Mouse (Mus musculus) lung, embryonic 14.5 days (tissue): ENCODE results near the gene Btbd9. TPM values are rescaled to one million over a fixed set of nuclear protein-coding genes. Genes with fewer than 3 reads are reported as not detected.

Experiments used
- ATAC-seq: fragments of 200-750 bp; cut with Nextera tagmentation; 2 replicates; pipeline ENCODE4 v1.8.0; 2017; ENCODE audit warnings: mild to moderate bottlenecking, moderate TSS enrichment, moderate library complexity; ENCODE audit not compliant: insufficient read depth
- DNase-seq: peaks from one replicate; pipeline ENCODE4 v3.0.0-alpha.2; 2015
- H3K27ac ChIP-seq: fragments of 300-500 bp; sonication (generic); 2 replicates; pipeline ENCODE4 v1.5.1; 2014; ENCODE audit warnings: low read depth, mild to moderate bottlenecking, moderate library complexity
- H3K27me3 ChIP-seq: fragments of 300-500 bp; sonication (generic); 2 replicates; pipeline ENCODE4 v1.6.1; 2014; ENCODE audit warnings: low read length, control low read depth; ENCODE audit not compliant: insufficient read depth
- H3K36me3 ChIP-seq: fragments of 300-500 bp; sonication (generic); 2 replicates; pipeline ENCODE4 v1.6.1; 2014; ENCODE audit warnings: control low read depth; ENCODE audit not compliant: insufficient read depth
- H3K4me1 ChIP-seq: fragments of 300-500 bp; sonication (generic); 2 replicates; pipeline ENCODE4 v1.6.1; 2014; ENCODE audit warnings: antibody characterized with exemption, control low read depth; ENCODE audit not compliant: insufficient read depth
- H3K4me2 ChIP-seq: fragments of 300-500 bp; sonication (generic); 2 replicates; pipeline ENCODE4 v1.6.1; 2014; ENCODE audit warnings: mild to moderate bottlenecking
- H3K4me3 ChIP-seq: fragments of 300-500 bp; sonication (generic); 2 replicates; pipeline ENCODE4 v1.5.1; 2014; ENCODE audit warnings: low read depth, low read length
- H3K9ac ChIP-seq: fragments of 300-500 bp; sonication (generic); 2 replicates; pipeline ENCODE4 v1.6.1; 2014
- H3K9me3 ChIP-seq: fragments of 300-500 bp; sonication (generic); 2 replicates; pipeline ENCODE4 v1.6.1; 2016; ENCODE audit warnings: low read depth, low read length, control low read depth
- CTCF ChIP-seq: IDR thresholded peaks from 2 replicates; pipeline ENCODE4 v1.5.1; 2016; ENCODE audit warnings: antibody characterized with exemption, low read depth
- WGBS: fragments of 180-500 bp; shearing (Covaris S2); extraction: QIAGEN DNeasy Blood & Tissue Kit; methylation state at CpG from one replicate; pipeline ENCODE4 v1.1.7; 2014; 5-methylcytosine and 5-hydroxymethylcytosine counted together
- polyA plus RNA-seq: library from polyadenylated mRNA; unstranded; fragments of >200 nt; fragmentation: Nextera tagmentation; extraction: Ambion mirVana; gene quantifications from 2 replicates; pipeline ENCODE4 v1.2.1, GENCODE M21; 2014

Gene Btbd9
- polyA plus RNA-seq, 1 experiment from 2014 or later, result 51.8 TPM

DNA sequence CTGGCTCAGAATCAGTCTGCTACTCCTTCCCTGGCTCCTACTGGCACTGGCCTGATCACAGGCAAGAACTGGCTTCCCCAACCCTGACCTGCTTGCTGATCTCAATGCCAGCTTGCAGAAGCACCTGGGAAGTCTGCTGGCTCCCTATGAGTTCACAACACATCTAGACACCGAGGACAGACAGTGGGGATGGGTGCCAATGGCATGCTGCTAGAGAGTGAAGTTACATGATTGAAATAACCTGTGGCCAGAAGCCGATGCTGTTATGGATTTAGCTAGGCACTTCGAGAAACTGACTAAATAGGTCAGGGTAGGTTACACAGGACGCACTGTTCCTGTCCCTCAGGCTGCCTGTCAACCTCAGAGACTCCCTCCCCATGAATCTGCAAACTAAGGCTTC, 335.6 kb downstream of the Btbd9 start:
- Histone ChIP-seq H3K36me3 (no peaks in the 10 kb centered on the region), H3K4me3 (no peak overlapping the region), H3K4me1 (peaks cover 8% of the 10 kb centered on the region; the same call in 1 of the 2 replicates), H3K27me3 (no peaks in the 10 kb centered on the region), H3K27ac (no peak overlapping the region), H3K4me2 (no peak overlapping the region), H3K9ac (no peak overlapping the region), H3K9me3 (no peaks in the 10 kb centered on the region)
- DNase-seq (no peak), ATAC-seq (no peak)
- WGBS, result 71% methylated on average over 4 of the region's 4 CpGs
- no peak for TF ChIP-seq CTCF

DNA sequence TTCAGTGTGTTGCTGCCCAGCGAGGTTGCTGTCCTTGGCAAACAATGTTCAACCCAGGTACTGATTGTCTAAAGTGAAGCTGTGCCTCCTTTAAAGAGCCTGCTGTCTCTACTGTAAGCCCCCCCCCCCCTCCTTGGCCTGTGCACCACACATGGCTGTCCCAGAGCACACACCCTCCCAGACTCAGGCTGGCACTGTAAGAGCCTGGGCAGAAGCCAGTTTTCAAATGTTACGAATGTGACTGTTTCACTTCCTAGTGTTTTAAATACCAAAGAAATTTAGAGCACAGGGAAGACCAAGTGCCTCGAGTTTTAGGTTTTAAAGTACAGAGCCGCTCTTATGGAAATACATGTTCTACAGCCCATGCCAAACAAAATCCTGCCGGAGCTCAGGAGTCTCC, 336.8 kb downstream of the Btbd9 start:
- no peak overlapping the region for H3K4me2 ChIP-seq
- no peaks in the 10 kb centered on the region; the same call in 1 of the 2 replicates for H3K4me1 ChIP-seq
- TF ChIP-seq CTCF, result no peak
- no peak overlapping the region for H3K4me3 ChIP-seq
- DNase-seq (no peak), ATAC-seq (no peak)
- H3K9me3 ChIP-seq, result no peaks in the 10 kb centered on the region
- H3K36me3 ChIP-seq, result no peaks in the 10 kb centered on the region
- H3K27me3 ChIP-seq, result no peaks in the 10 kb centered on the region
- H3K9ac ChIP-seq, result no peak overlapping the region
- WGBS, result 70% methylated on average over 5 of the region's 5 CpGs
- no peak overlapping the region for H3K27ac ChIP-seq

DNA sequence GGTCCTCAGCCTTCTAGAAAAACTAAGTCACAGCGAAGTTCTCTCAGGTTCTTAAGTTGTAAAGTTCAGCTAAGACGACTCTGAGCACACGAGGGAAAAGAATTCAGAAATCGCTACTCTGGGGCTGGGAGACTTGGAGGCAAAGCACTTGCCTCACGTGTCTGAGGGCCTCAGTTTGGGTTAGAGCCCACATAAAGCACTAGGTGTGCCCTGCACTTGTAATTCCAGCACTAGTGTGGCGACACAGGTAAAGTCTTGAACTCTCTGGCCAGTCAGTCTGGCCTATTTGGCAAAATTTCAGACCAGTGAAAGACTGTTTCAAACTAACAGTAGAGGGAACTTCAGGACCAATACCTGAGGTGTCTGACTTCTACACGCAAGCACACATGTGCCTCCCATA, 338.7 kb downstream of the Btbd9 start:
- H3K36me3 ChIP-seq, result no peaks in the 10 kb centered on the region
- H3K9ac ChIP-seq, result no peak overlapping the region
- H3K4me1 ChIP-seq, result no peaks in the 10 kb centered on the region
- no peaks in the 10 kb centered on the region for H3K27me3 ChIP-seq
- no peaks in the 10 kb centered on the region for H3K9me3 ChIP-seq
- no peak for TF ChIP-seq CTCF
- DNase-seq (no peak), ATAC-seq (no peak)
- no peak overlapping the region for H3K4me2 ChIP-seq
- no peak overlapping the region for H3K4me3 ChIP-seq
- no peak overlapping the region for H3K27ac ChIP-seq
- 82% methylated on average over 7 of the region's 7 CpGs for WGBS

DNA sequence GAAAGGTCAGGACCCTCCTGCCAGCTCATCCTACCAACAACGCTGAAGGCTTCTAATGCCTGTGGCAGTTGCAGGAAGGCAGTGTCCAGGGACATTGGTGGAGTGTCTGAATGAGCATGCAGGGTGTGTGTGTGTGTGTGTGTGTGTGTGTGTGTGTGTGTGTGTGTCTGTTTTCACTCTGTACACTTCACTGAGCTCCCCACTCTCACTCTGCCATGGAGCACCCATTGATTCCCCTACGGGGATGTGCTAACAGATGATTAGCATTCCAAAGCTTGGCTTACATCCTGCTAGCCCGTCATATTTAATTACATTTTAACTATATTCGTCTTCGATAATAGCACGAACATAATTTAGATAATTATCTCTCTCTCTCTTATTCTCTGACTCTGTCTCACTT, 339.7 kb downstream of the Btbd9 start:
- H3K4me1 ChIP-seq, result no peaks in the 10 kb centered on the region
- no peak for ATAC-seq

DNA sequence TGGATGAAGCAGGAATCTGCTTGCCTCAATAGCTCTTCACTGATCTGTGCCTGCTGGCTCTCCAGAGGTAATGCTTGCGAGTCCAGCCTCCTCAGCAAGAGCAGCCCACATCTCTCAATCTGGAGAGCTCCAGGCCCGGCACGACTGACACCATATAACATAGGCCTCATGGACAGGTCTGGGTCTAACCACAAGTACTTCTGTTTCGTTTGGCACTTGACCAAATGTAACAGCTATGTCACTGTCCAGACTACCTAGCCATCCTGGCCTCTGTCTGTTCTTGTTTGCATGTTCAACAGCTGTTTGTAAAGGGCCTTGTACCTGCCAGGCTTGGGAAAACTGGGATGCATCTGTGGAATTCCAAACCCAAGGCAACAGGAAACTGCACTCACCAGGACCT, 340.9 kb downstream of the Btbd9 start:
- Histone ChIP-seq H3K4me2 (no peak overlapping the region), H3K4me3 (no peak overlapping the region), H3K27me3 (no peaks in the 10 kb centered on the region), H3K9ac (no peak overlapping the region), H3K27ac (no peak overlapping the region), H3K4me1 (no peaks in the 10 kb centered on the region), H3K36me3 (no peaks in the 10 kb centered on the region), H3K9me3 (no peaks in the 10 kb centered on the region)
- ATAC-seq (no peak), DNase-seq (no peak)
- no peak for TF ChIP-seq CTCF
- 61% methylated on average over 4 of the region's 4 CpGs for WGBS

More for the DNA sequence above, 339.7 kb downstream of the Btbd9 start:
- Histone ChIP-seq H3K4me3 (no peak overlapping the region), H3K9me3 (no peaks in the 10 kb centered on the region), H3K27me3 (no peaks in the 10 kb centered on the region), H3K27ac (no peak overlapping the region), H3K4me2 (no peak overlapping the region), H3K36me3 (no peaks in the 10 kb centered on the region), H3K9ac (no peak overlapping the region)
- WGBS, result 60% methylated on average over 6 of the region's 6 CpGs
- DNase-seq, result no peak
- TF ChIP-seq CTCF, result no peak

DNA sequence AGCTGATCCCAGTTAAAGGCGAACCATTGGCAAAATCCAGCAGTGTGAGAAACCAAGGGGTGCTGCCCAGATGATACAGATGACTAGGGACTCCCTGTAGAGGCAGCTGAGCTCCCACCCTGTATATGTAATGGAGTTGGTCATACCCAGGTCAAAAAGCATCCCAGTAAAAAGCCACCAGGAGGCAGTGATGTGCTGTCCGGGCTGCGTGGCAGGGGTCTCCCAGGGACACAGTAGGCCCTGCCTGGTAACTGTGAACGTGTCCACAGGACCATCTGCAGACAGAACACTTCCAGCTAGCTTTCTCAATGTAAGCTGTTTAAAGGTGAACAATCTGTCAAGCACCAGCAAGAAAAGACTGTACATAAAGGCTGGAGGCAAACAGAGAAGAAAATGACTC, 343.6 kb downstream of the Btbd9 start:
- Histone ChIP-seq H3K9me3 (no peaks in the 10 kb centered on the region), H3K4me2 (no peak overlapping the region), H3K36me3 (no peaks in the 10 kb centered on the region), H3K27me3 (no peaks in the 10 kb centered on the region), H3K27ac (no peak overlapping the region), H3K9ac (no peak overlapping the region), H3K4me1 (no peaks in the 10 kb centered on the region), H3K4me3 (no peak overlapping the region)
- 60% methylated on average over 4 of the region's 4 CpGs for WGBS
- DNase-seq (no peak), ATAC-seq (no peak)
- TF ChIP-seq CTCF, result peak; percentile 51

DNA sequence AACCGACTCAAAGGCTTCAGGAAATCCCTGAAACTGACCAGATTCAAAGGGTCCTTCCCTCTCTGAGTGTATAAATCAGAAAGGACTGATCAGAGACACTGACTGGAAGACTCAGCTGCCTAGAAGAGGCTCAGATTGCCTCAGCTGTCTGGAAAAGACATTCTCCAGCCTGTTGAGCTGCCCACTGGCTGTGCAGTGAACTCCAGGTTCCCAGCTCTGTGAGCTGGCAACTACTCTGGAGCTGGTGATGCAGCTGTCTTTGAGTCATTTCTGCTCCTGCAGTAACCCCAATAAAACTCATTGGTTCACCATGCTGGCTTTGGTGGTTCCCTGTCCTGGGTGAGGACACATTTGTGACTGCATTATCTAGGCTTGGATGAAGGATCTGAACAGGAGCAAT, 344.8 kb downstream of the Btbd9 start:
- WGBS, result 97% methylated on average over 1 of the region's 1 CpGs
- H3K9me3 ChIP-seq, result no peaks in the 10 kb centered on the region
- H3K4me2 ChIP-seq, result no peak overlapping the region
- H3K36me3 ChIP-seq, result no peaks in the 10 kb centered on the region
- no peaks in the 10 kb centered on the region for H3K4me1 ChIP-seq
- H3K9ac ChIP-seq, result no peak overlapping the region
- TF ChIP-seq CTCF, result no peak
- no peak for ATAC-seq
- H3K4me3 ChIP-seq, result no peak overlapping the region
- no peaks in the 10 kb centered on the region for H3K27me3 ChIP-seq
- no peak for DNase-seq
- H3K27ac ChIP-seq, result no peak overlapping the region

DNA sequence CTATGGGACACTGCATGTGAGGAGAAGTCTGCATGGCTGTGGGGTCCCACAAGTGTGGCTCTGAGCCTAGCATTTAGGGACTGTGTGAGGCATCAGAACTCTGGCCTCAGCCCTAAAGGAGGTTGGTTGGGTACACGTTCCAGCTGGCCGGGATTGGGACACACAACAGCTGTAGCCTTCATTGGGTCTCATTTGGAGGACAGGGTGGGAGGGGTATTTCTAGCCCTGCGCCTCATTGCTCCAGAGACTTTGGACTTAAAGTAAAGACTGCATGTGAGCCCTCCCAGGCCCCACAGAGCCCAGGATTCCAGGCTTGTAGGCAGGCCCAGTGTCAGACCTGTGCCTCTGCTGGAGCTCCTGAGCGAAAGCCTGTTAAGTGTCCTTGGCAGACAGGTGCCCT, 345.9 kb downstream of the Btbd9 start:
- Histone ChIP-seq H3K4me1 (no peaks in the 10 kb centered on the region), H3K4me3 (no peak overlapping the region), H3K9me3 (no peaks in the 10 kb centered on the region), H3K27ac (no peak overlapping the region), H3K36me3 (no peaks in the 10 kb centered on the region), H3K4me2 (no peak overlapping the region), H3K27me3 (no peaks in the 10 kb centered on the region), H3K9ac (no peak overlapping the region)
- 63% methylated on average over 4 of the region's 4 CpGs for WGBS
- TF ChIP-seq CTCF, result no peak
- peak; percentile 82 for ATAC-seq
- DNase-seq, result peak; percentile 72
